8 mouse cellular contexts compared by ENCODE assay signal in genomic region chr15:85709268-85709973, GRCm38 (mm10). TPM values are rescaled to one million over a fixed set of nuclear protein-coding genes. Genes with fewer than 3 reads are reported as not detected.
DNase-seq lines count a peak whose midpoint lies in the region; ATAC-seq lines count a peak whose summit lies in the region.

No protein-coding gene starts in this region.

- no peaks in the 10 kb centered on the region for H3K4me1 ChIP-seq in hindbrain, embryonic 14.5 days (replicated peaks; ENCODE audit: control insufficient read depth, insufficient read depth, low read length)

- no peak overlapping the region for H3K4me2 ChIP-seq in hindbrain, embryonic 14.5 days (replicated peaks)

- peaks cover 33% of the 10 kb centered on the region for H3K36me3 ChIP-seq in hindbrain, embryonic 14.5 days (replicated peaks; ENCODE audit: control insufficient read depth, insufficient read depth)

- no peaks in the 10 kb centered on the region for H3K9me3 ChIP-seq in hindbrain, embryonic 14.5 days (ENCODE audit: control insufficient read depth, low read length)

- no peak overlapping the region for H3K4me3 ChIP-seq in hindbrain, embryonic 14.5 days (replicated peaks; ENCODE audit: low read length)

- no peaks in the 10 kb centered on the region for H3K27me3 ChIP-seq in hindbrain, embryonic 14.5 days (ENCODE audit: control insufficient read depth, insufficient read depth, low read length)

- WGBS in hindbrain, embryonic 14.5 days: 36% methylated on average over 10 of the region's 10 CpGs

- ATAC-seq in hindbrain, embryonic 14.5 days (ENCODE audit: low FRiP score): peak; percentile 21; the same call in 1 of the 2 replicates
- peak; percentile 48 for ATAC-seq in megakaryocyte-erythroid progenitor cell, adult 5-6 weeks (replicated peaks; ENCODE audit: low FRiP score, low TSS enrichment, poor library complexity, severe bottlenecking)

- H3K27ac ChIP-seq in hindbrain, embryonic 14.5 days: peak overlapping the region; percentile 49

- DNase-seq in T-cell, adult 2 months (ENCODE audit: low spot score): peak; percentile 69
- DNase-seq in cerebellum, adult 9-11 months: peak; percentile 91
- DNase-seq in frontal cortex, postnatal 10 days (ENCODE audit: low spot score in 2 of 2): peak; percentile 81 to 85
- DNase-seq in hindbrain, embryonic 14.5 days (ENCODE audit: low spot score): peak; percentile 77
- peak; percentile 84 to 87 for DNase-seq in layer of hippocampus, postnatal 36 days
- DNase-seq in right cerebral cortex, postnatal 10 days (ENCODE audit: low spot score in 2 of 2): peak; percentile 91
- peak; percentile 60 for DNase-seq in urinary bladder, postnatal 10 days (ENCODE audit: low spot score)

- no peak overlapping the region for H3K9ac ChIP-seq in hindbrain, embryonic 14.5 days

RNA-seq across cellular contexts. Expression of gene Ppara, which starts 25.4 kb away (rescaled TPM):
- 1.2 and 1.6 TPM in 2 replicates for polyA plus RNA-seq in hindbrain, embryonic 14.5 days (2014; fragmentation: Nextera tagmentation; extraction: Ambion mirVana)
- total RNA-seq in layer of hippocampus, postnatal 36 days (2021): 1 to 10 TPM; 3.9 to 4.9 TPM
- not detected in 2 replicates for total RNA-seq in megakaryocyte-erythroid progenitor cell, adult 5-6 weeks (2014; fragmentation: Nextera tagmentation)
- not detected in 2 replicates for total RNA-seq in megakaryocyte-erythroid progenitor cell, adult 5-6 weeks (2017)

Comparison
In these comparisons a context has a peak if more than half of its experiments do, and no peak if none do; other contexts are left out.
1. RNA of gene Ppara, which starts 25.4 kb away (total RNA-seq): 3.9 to 4.9 TPM in layer of hippocampus, postnatal 36 days; not detected in megakaryocyte-erythroid progenitor cell, adult 5-6 weeks; every median in the first group is over 4 times any median in the second.
2. Peak in every context shown above with its lines, with median percentiles within 50 percentile points of each other: DNase-seq.